Mouse (Mus musculus): Measurements from ENCODE around the gene Vmn1r188. TPM values are rescaled to one million over a fixed set of nuclear protein-coding genes. Genes with fewer than 3 reads are reported as not detected.

Vmn1r188 gene
- polyA plus RNA-seq (2017; shearing (Covaris generic)): under 1 TPM in 1 of 2 experiments, not detected in 1; 0.05 TPM

DNA sequence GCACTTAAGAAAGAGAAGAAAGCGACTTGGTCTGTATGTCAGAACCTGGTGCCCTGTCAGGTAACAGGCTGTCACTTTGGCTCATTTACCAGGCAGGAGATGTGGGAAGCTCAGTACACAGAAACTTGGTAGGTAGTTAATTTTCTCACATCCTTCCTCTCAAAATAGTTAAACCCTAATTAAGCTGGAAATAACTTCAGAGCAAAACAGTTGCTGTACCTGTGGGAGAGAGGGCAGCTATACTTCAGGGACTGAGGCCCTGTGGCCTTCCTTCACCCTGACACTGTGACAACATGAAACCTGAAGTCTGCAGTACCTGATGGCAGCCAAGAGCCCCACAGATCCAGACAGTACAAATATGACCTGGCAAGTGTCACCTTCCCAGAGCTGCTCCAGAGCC is at the start of gene Vmn1r188:
TSS of gene Vmn1r188 (plus strand) at position 301 of the 400 bp plus-strand sequence.

GRCm38 (mm10) chr13:22035267-22036148 is 48.7 kb upstream of the Vmn1r188 start, which contains the start of the genes Hist1h2ah and Hist1h2bk:
TSS of gene Hist1h2ah (minus strand) at chr13:22035568.
TSS of gene Hist1h2bk (plus strand) at chr13:22035870.

DNA sequence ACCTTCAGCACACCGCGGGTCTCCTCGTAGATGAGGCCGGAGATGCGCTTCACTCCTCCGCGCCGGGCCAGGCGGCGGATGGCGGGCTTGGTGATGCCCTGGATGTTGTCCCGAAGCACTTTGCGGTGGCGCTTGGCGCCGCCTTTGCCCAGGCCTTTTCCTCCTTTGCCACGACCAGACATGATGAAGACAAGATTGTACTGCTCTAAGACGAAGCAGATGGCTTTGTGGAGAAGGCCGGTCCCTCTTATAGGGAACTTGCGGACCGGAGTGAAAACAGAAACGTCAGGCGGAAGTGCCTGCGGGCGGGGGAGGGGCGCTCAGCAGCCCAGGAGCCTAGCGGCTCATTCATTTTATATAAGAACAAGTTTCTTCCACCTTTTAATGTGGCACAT is 43.1 kb upstream of the Vmn1r188 start, which contains the start of gene Hist1h4i:
TSS of gene Hist1h4i (minus strand) at position 221 of the 395 bp plus-strand sequence.

DNA sequence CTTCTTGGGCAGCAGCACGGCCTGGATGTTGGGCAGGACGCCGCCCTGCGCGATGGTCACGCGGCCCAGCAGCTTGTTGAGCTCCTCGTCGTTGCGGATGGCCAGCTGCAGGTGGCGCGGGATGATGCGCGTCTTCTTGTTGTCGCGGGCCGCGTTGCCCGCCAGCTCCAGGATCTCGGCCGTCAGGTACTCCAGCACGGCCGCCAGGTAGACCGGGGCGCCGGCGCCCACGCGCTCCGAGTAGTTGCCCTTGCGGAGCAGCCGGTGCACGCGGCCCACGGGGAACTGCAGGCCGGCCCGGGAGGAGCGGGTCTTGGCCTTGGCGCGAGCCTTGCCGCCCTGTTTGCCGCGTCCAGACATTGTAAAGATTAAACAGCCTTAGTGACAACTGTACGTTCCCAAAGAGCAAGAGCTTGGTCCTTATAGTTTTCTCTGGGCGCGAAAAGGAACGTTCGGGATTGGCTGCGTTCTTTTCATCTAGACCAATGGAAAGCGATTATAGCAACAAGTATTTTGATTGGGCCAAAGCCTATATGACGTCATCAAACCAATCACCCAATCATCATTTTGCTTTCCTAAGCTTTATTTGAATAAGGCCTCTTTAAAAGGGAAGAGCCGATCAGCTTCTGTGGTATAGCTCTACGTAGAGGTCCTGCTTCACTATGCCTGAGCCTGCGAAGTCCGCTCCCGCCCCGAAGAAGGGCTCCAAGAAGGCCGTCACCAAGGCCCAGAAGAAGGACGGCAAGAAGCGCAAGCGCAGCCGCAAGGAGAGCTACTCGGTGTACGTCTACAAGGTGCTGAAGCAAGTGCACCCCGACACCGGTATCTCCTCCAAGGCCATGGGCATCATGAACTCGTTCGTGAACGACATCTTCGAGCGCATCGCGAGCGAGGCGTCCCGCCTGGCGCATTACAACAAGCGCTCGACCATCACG is 41.4 kb upstream of the Vmn1r188 start, which contains the start of the genes Hist1h2ag and Hist1h2bj:
TSS of gene Hist1h2ag (minus strand) at position 377 of the 935 bp plus-strand sequence.
TSS of gene Hist1h2bj (plus strand) at position 647 of the 935 bp plus-strand sequence.

GRCm38 (mm10) chr13:22105724-22106123 is 21.5 kb downstream of the Vmn1r188 start, which contains the start of gene Vmn1r189:
TSS of gene Vmn1r189 (minus strand) at chr13:22105824.

Other genes with a start within 250 kb of the Vmn1r188 start
- gene Zfp184, start 139.3 kb upstream of the Vmn1r188 start, polyA plus RNA-seq (2017; shearing (Covaris generic)): under 1 TPM in 1 of 2 experiments, not detected in 1; 0.36 TPM
- gene Pom121l2, start 103.2 kb upstream of the Vmn1r188 start, polyA plus RNA-seq (2017; shearing (Covaris generic)): not detected
- 1 to 10 TPM in 1 of 2 experiments, under 1 TPM in 1; 0.16 to 1.4 TPM for gene Prss16, start 74.7 kb upstream of the Vmn1r188 start, polyA plus RNA-seq (2017; shearing (Covaris generic))
- gene Hist1h2ah, start 48.9 kb upstream of the Vmn1r188 start, polyA plus RNA-seq (2017; shearing (Covaris generic)): under 1 TPM in 1 of 2 experiments, not detected in 1; 0.83 TPM
- under 1 TPM in 1 of 2 experiments, not detected in 1; 0.48 TPM for gene Hist1h2bk, start 48.6 kb upstream of the Vmn1r188 start, polyA plus RNA-seq (2017; shearing (Covaris generic))
- 1 to 10 TPM; 7.5 to 9.7 TPM for gene Hist1h4i, start 43.1 kb upstream of the Vmn1r188 start, polyA plus RNA-seq (2017; shearing (Covaris generic))
- gene Hist1h2ag, start 41.5 kb upstream of the Vmn1r188 start, polyA plus RNA-seq (2017; shearing (Covaris generic)): 1 to 10 TPM; 1.8 to 6.1 TPM
- gene Hist1h2bj, start 41.2 kb upstream of the Vmn1r188 start, polyA plus RNA-seq (2017; shearing (Covaris generic)): 1 to 10 TPM; 2.4 to 5.9 TPM
- not detected for gene Vmn1r189, start 21.4 kb downstream of the Vmn1r188 start, polyA plus RNA-seq (2017; shearing (Covaris generic))
- under 1 TPM in 1 of 2 experiments, not detected in 1; 0.06 TPM for gene Vmn1r191, start 99.5 kb downstream of the Vmn1r188 start, polyA plus RNA-seq (2017; shearing (Covaris generic))
- not detected for gene Vmn1r192, start 106.7 kb downstream of the Vmn1r188 start, polyA plus RNA-seq (2017; shearing (Covaris generic))
- gene Vmn1r193, start 138.7 kb downstream of the Vmn1r188 start, polyA plus RNA-seq (2017; shearing (Covaris generic)): under 1 TPM; 0.06 to 0.42 TPM
- gene Vmn1r194, start 159.8 kb downstream of the Vmn1r188 start, polyA plus RNA-seq (2017; shearing (Covaris generic)): not detected
- under 1 TPM in 1 of 2 experiments, not detected in 1; 0.66 TPM for gene Vmn1r195, start 186.1 kb downstream of the Vmn1r188 start, polyA plus RNA-seq (2017; shearing (Covaris generic))
- gene Vmn1r196, start 205.5 kb downstream of the Vmn1r188 start, polyA plus RNA-seq (2017; shearing (Covaris generic)): not detected
- under 1 TPM; 0.07 to 0.15 TPM for gene Vmn1r197, start 240.1 kb downstream of the Vmn1r188 start, polyA plus RNA-seq (2017; shearing (Covaris generic))